Mouse (Mus musculus): ENCODE measurements around the gene Gm5244. TPM values are rescaled to one million over a fixed set of nuclear protein-coding genes. Genes with fewer than 3 reads are reported as not detected.

The Gm5244 gene
- not detected for polyA plus RNA-seq (2017; shearing (Covaris generic))

DNA sequence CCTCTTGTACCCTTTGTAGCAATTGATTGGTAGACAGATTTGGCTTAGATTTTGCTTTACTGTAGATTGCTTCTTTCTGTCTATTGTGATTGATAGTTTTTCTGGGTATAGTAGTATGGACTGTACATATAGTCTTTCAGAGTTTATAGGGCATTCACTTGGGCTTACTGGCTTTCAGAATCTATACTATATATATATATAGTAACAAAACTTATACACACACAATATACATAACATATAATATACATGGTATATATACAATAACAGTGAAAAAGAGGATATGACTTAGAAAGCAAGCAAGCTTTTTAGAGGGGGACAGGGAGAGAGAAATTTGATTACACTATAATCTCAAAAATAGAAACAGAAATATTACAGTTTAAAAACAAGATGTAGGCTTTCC is at the start of gene Gm5244:
Gene Gm5244, plus strand, starts transcription at position 301 of the 400 bp plus-strand sequence.

DNA sequence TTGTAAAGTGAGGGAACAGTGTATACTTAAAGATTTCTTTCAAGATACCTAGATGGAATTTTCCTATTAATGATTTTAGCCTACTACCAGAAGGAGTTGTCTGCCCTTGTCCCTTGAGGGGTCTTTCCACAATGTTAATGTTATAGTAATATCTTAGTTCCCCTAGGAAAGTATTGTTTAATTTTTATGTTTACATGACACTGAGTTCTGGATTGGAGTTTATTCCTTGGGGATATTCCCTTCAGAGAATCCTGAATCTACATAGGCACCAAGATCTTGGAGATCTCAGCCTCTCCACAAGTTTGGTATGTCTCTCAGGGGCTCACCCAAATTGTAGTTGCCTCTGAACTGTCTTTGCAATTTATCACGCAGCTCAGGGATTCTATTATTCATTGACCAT is 10.5 kb downstream of the Gm5244 start, which contains the start of gene Olfr1444:
Gene Olfr1444, plus strand, starts transcription at position 301 of the 400 bp plus-strand sequence.

GRCm38 (mm10) chr19:12883555-12883954 is 37.1 kb downstream of the Gm5244 start, which contains the start of gene Olfr1445:
Gene Olfr1445 (plus strand): TSS chr19:12883855.

DNA sequence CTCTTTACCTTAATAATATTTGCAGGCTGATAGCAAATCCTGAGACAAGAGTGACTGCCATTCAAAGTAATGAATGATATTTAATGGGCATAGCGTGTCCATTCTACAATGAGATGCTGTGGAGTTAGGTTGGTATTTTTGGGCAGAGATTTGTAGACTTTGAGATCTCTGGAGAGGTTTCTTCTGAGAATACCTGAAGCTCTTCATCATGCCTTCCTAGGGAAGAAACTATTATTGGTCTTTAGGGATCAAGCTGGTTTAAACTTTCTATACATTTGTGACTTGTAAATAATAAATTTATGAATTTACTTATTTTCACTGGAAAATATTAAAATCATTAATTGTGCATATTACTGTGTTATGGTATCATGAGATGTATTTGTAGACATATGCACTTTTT is 46.9 kb downstream of the Gm5244 start, which contains the start of gene Olfr1446:
Gene Olfr1446, minus strand, starts transcription at position 101 of the 400 bp plus-strand sequence.

Other genes starting within 250 kb of the Gm5244 start
- not detected for gene Gm4952, start 246.7 kb upstream of the Gm5244 start, polyA plus RNA-seq (2017; shearing (Covaris generic))
- not detected for gene Glyat, start 213.4 kb upstream of the Gm5244 start, polyA plus RNA-seq (2017; shearing (Covaris generic))
- not detected for gene Olfr1442, start 176.2 kb upstream of the Gm5244 start, polyA plus RNA-seq (2017; shearing (Covaris generic))
- gene Olfr1443, start 168.6 kb upstream of the Gm5244 start, polyA plus RNA-seq (2017; shearing (Covaris generic)): not detected
- gene Keg1, start 150.9 kb upstream of the Gm5244 start, polyA plus RNA-seq (2017; shearing (Covaris generic)): not detected
- gene Cntf, start 81.0 kb upstream of the Gm5244 start, polyA plus RNA-seq (2017; shearing (Covaris generic)): 1.3 TPM
- 11.1 TPM for gene Zfp91, start 50.6 kb upstream of the Gm5244 start, polyA plus RNA-seq (2017; shearing (Covaris generic))
- gene Lpxn, start 50.5 kb upstream of the Gm5244 start, polyA plus RNA-seq (2017; shearing (Covaris generic)): 221 TPM
- gene Olfr1444, start 10.6 kb downstream of the Gm5244 start, polyA plus RNA-seq (2017; shearing (Covaris generic)): 0.73 TPM
- not detected for gene Olfr1445, start 37.2 kb downstream of the Gm5244 start, polyA plus RNA-seq (2017; shearing (Covaris generic))
- not detected for gene Olfr1446, start 46.8 kb downstream of the Gm5244 start, polyA plus RNA-seq (2017; shearing (Covaris generic))
- not detected for gene Olfr1447, start 57.1 kb downstream of the Gm5244 start, polyA plus RNA-seq (2017; shearing (Covaris generic))
- 0.19 TPM for gene Olfr1448, start 77.7 kb downstream of the Gm5244 start, polyA plus RNA-seq (2017; shearing (Covaris generic))
- not detected for gene Olfr1449, start 84.2 kb downstream of the Gm5244 start, polyA plus RNA-seq (2017; shearing (Covaris generic))
- not detected for gene Olfr1450, start 103.6 kb downstream of the Gm5244 start, polyA plus RNA-seq (2017; shearing (Covaris generic))
- not detected for gene Olfr1451, start 148.3 kb downstream of the Gm5244 start, polyA plus RNA-seq (2017; shearing (Covaris generic))
- not detected for gene Olfr1453, start 181.6 kb downstream of the Gm5244 start, polyA plus RNA-seq (2017; shearing (Covaris generic))
- not detected for gene Olfr1454, start 213.9 kb downstream of the Gm5244 start, polyA plus RNA-seq (2017; shearing (Covaris generic))

All from CD4-positive, CD25-positive, alpha-beta regulatory T cell, adult 9 weeks (primary cell).